Mouse (Mus musculus) heart, postnatal 36 days (tissue): ENCODE data around the gene Nbas. TPM values are rescaled to one million over a fixed set of nuclear protein-coding genes. Genes with fewer than 3 reads are reported as not detected.

Source experiments
- DNase-seq, 2 experiments: peaks; one replicate each; pipeline ENCODE4 v3.0.0; 2021 to 2022
- intact Hi-C: fragments of 180-260 bp; cut with DNase I; formaldehyde crosslinking; loops from one replicate; pipeline ENCODE4 v1.15.1; 2025
- total RNA-seq, 2 experiments: library from RNA; stranded (reverse); gene quantifications; 2 replicates each; pipeline ENCODE4 v1.2.3; 2021

The Nbas gene
- total RNA-seq, 2 experiments from 2014 or later, result 32.3 to 33.7 TPM

GRCm38 (mm10) chr12:13519413-13519812 lies 250.5 kb downstream of the Nbas start:
- intact Hi-C loops, result no loop called here
- no peak for DNase-seq

DNA sequence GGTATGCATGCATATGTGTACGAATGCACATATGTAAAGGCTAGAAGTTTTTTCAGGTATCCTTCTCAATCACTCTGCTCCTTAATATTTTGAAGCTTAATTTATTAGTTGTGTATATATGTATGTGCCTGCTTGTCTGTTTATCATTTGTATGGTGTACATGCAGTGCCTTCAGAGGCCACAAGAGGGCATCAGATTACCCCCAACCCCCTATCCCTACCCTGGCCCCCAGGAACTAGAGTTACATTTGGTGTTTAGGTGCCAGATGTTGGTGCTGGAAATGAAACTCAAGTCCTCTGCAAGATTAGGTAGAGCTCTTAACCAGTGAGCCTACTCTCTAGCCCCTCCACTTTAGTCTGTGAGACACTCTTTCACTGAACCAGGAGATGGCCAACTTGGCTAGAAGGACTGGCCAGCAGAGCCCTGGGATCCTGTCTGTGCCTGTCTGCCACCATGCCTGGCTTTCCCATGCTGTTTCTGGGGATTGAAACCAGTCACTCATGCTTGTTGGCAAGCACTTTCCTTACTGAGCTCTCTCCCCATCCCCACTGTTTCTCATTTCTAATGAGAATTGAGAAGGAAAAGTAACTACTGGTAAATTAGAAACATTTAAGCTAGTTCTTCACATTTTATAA lies 263.9 kb downstream of the Nbas start:
- intact Hi-C loops, result no loop called here
- DNase-seq, result no peak

DNA sequence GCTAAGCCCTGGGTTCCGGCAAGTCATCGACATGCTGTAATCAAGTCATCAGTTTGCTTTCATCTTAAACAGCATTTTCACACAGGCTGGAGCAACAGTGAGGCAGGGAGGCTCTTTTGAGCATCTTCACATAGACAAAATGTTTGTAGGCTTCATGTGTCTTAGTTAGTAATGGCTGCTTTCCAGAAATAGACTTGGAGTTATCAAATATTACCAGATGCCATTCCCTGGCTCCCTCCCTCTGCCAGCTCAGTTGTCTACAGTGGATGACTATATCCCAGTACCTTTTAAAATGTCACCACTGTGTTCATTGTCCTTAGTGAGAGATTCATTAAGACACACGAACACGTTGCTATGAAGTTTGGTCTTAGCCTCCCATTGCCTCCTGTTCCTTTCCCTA lies 270.2 kb downstream of the Nbas start:
- no peak for DNase-seq
- intact Hi-C loops, result no loop called here

DNA sequence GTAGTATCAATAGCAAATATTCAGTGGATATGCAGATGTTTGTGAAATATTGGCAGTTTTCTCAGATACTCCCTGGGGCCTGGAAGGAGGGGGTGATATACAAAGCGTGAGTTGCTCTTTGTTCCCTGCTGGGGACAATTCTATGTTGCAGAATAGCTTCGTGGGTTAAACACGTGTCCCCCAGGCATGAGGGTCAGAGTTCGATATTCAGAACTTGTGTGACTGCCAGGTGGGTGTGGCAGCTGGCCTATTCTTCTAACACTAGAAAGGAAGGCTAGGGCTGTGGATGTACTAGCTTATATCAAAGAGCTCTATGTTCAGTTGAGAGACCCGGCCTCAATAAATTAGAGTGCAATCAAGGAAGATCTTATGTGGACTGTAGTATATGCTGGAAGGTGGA lies 274.9 kb downstream of the Nbas start:
- intact Hi-C loops, result no loop called here
- no peak for DNase-seq

GRCm38 (mm10) chr12:13563646-13564289 lies 294.8 kb downstream of the Nbas start:
- no peak for DNase-seq
- intact Hi-C loops, result no loop called here

GRCm38 (mm10) chr12:13564330-13564729 lies 295.4 kb downstream of the Nbas start:
- intact Hi-C loops, result no loop called here

DNA sequence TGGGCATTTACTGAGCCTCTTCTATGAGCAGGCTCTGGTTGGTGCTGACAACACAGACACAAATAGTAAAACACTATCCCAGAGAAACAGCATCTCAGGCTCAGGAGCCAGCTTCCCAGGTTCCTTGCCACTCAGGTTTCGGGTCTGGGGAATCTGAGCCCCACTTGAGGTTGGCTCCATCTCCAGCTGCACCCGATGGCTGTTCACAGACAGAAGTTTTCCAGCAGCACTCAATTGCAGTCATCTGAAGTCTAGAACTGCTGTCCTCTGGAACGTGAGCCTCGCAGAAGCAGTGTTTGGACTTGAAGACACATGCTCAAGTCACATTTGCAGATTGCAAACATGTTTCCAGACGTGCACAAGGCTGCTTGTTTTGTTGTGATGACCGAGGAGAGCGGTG lies 297.5 kb downstream of the Nbas start:
- DNase-seq, result no peak
- intact Hi-C loops, result no loop called here

More at GRCm38 (mm10) chr12:13564330-13564729, 295.4 kb downstream of the Nbas start:
- no peak for DNase-seq

DNA sequence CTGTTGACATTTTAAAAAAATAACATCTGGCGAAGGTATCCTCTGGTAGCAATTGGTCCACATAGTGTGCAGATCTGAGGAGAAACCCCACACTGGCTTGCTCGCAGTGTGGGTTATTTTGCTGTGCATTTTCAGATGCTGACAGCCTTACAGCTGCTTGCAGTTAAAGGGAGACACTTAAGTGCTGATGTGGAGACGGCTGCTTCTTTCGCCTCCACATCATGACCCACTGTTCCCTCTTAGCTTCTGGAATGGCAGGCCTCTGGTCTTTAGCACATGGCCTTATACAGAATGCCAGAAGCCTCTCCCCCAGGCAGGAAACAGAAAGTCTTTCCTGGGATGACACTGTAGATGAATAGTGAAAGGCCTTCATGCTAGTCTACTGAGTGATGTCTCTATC lies 306.2 kb downstream of the Nbas start:
- intact Hi-C loops, result no loop called here
- no peak for DNase-seq

DNA sequence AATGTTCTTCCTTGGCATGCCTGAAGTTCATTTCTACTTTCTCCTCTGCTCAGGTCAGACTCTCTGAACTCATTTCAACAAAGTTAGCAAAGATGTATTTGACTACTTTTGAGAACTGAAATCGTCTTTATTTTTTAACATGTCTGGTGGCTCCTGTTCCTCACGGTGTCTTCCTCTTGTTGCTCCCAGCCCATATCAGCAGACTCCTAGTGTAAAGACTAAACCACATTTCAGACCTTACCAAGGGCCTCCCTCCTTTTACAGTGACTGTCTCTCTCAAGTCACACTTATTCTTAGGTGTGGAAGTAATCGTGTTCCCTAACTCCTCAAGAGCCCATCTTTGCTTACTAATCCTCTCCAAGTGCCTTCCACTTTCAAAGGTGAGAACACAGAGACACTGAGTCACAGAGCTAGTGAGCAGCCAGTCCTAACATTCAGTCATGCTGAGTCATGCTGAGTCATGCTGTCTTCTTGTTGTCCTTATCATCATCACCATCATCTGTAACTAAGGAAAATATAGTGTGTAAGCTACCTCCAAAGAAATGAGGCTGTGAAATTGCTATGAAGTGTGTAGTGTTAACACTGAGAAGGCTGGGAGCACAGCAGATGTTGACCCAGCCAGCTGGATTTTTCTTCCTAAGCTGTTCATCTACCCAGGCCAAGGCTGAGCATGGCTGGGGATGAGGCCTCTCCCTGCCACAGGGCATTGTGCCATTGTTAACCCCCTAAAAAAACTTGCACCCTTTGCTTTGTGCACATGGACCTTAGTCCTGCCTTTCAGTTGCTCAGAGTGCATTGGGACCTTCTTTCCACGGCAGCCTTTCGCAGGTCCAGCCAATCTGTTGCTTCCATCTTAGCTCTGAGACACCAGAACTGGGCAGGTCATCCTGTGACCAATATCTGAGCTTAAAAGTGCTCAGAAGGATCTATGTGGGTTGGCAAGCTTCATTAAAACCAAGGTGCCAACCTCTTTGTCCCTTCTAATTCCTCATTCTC lies 307.0 kb downstream of the Nbas start:
- DNase-seq, result no peak
- intact Hi-C loops, result no loop called here

GRCm38 (mm10) chr12:13576761-13577160 lies 307.8 kb downstream of the Nbas start:
- intact Hi-C loops, result no loop called here
- no peak for DNase-seq

GRCm38 (mm10) chr12:13580796-13581195 lies 311.9 kb downstream of the Nbas start:
- intact Hi-C loops, result no loop called here
- DNase-seq, result no peak

GRCm38 (mm10) chr12:13583386-13583785 lies 314.5 kb downstream of the Nbas start:
- intact Hi-C loops, result no loop called here

GRCm38 (mm10) chr12:13585527-13586156 lies 316.7 kb downstream of the Nbas start:
- no peak for DNase-seq
- intact Hi-C loops, result no loop called here

More at GRCm38 (mm10) chr12:13583386-13583785, 314.5 kb downstream of the Nbas start:
- DNase-seq, result no peak

GRCm38 (mm10) chr12:13587675-13588074 lies 318.7 kb downstream of the Nbas start:
- intact Hi-C loops, result no loop called here
- DNase-seq, result no peak

DNA sequence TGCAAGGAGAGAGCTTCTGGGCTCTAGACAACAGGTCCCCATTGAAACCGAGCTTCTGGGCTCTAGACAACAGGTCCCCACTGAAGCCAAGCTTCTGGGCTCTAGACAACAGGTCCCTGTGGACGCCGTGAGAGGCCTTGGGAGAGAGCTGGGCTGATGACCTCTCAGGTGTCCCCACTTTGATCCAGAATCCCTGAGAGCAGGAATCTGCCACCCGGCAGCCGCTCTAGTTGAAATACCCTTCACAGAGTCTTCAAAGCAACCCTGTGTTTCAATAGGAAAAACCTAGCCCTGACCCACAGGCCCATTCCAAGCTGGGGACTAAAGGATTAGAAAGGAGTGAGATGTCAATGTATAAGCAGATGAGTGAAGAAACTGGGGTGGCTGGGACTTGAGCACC lies 320.1 kb downstream of the Nbas start:
- no peak for DNase-seq
- intact Hi-C loops, result no loop called here

- no peak for DNase-seq
- intact Hi-C loops, result no loop called here
Observed at GRCm38 (mm10) chr12:13594746-13595469, 326.0 kb downstream of the Nbas start.

- intact Hi-C loops, result no loop called here
- DNase-seq, result no peak
Observed at GRCm38 (mm10) chr12:13597026-13597425, 328.1 kb downstream of the Nbas start.

- DNase-seq, result no peak
- intact Hi-C loops, result no loop called here
Observed at GRCm38 (mm10) chr12:13598545-13598944, 329.6 kb downstream of the Nbas start.

DNA sequence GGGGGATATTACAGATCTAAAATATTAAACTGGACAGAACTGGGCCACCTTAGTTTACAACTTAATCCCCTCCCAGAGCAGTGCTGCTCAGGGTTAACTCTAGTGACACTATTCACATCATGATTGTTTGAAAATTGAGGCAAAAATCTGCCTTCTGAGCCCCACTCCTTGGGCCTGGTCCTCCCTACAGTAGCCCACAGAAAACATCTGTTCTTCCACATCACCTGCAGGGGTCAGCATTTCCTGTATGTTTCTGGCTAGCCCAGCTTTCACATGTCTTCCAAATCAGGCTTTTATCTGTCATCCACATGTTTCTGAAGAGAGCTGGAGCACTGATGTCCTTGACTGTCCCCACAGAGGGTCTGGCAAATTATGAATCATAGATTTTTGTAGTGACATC lies 333.5 kb downstream of the Nbas start:
- no peak for DNase-seq
- intact Hi-C loops, result loop anchor here (10.0 kb wide), 1 partner anchor 712 kb away; no protein-coding TSS in a partner anchor

DNA sequence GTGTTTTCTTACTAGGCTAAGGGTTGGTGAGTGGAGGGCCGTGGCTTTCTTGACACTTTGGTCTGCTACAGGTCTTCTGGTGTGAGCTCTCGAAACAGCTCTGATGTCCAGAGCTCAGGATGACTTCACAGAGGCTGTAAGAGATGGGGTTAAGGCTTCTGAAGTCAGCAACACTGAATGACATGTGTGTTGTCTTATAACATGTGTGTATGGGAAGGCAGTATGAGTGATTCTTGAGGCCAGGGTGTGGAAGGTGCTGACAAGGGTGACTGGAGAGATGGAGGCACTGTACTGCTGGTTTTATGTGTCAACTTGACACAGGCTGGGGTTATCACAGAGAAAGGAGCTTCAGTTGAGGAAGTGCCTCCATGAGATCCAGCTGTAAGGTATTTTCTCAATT lies 338.1 kb downstream of the Nbas start:
- no peak for DNase-seq
- intact Hi-C loops, result loop anchor here (10.0 kb wide), 1 partner anchor 708 kb away; no protein-coding TSS in a partner anchor
